Mouse (Mus musculus): Measurements from ENCODE around the gene Cntn1.

DNA sequence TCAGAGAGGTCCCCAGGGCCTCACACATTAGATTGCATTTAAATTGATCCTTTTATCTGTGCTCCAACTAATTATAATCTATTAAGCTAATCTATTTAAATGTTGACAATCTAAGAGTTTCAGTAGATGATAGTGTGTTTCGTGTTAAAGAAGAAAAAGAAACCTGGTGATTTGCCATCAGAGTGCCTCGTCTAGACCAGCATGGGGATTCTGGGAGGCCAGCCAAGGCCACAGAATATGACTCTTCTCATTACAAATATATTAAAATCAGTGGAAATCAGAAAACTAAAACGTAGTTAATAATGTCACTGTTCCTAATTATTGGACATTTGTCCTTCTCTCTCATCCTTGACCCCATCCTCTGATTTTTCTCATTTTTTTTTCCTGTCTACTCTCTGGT lies 164.9 kb downstream of the Cntn1 start:
- TF ChIP-seq CTCF (IDR thresholded peaks at IDR 0.05; ENCODE audit: insufficient read depth, low read length) (no peak), POLR2A (IDR thresholded peaks at IDR 0.05; ENCODE audit: borderline replicate concordance, extremely low read depth, low read depth, low read length) (no peak)

Measured in lung, adult 2 months (tissue).